Mouse (Mus musculus): ENCODE data around the gene Nsun2.

DNA sequence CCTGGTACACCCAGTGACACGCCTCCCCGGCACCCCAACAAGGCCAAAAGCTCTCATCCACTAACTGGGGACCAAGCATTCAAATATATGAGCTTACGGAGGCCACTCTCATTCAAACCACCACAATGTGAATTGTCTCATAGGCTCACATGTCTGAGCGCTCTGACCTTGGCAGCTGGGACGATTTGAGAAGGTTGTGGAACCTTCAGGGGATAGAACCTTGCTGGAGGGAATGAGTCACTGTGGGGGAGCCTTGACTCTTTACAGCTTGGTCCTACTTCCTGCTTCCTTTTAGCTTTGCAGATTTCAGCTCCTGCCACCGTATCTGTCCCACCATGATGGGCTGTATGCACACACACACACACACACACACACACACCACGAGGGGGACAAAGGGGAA lies 47.7 kb upstream of the Nsun2 start:
- no peak for TF ChIP-seq POLR2A (IDR thresholded peaks at IDR 0.05; ENCODE audit: borderline replicate concordance, extremely low read depth, low read depth, low read length)
- no peak for TF ChIP-seq CTCF (IDR thresholded peaks at IDR 0.05; ENCODE audit: insufficient read depth, low read length)

Measured in lung, adult 2 months (tissue).